Comparison of ENCODE assay signal across 8 mouse cellular contexts in the genomic region with DNA sequence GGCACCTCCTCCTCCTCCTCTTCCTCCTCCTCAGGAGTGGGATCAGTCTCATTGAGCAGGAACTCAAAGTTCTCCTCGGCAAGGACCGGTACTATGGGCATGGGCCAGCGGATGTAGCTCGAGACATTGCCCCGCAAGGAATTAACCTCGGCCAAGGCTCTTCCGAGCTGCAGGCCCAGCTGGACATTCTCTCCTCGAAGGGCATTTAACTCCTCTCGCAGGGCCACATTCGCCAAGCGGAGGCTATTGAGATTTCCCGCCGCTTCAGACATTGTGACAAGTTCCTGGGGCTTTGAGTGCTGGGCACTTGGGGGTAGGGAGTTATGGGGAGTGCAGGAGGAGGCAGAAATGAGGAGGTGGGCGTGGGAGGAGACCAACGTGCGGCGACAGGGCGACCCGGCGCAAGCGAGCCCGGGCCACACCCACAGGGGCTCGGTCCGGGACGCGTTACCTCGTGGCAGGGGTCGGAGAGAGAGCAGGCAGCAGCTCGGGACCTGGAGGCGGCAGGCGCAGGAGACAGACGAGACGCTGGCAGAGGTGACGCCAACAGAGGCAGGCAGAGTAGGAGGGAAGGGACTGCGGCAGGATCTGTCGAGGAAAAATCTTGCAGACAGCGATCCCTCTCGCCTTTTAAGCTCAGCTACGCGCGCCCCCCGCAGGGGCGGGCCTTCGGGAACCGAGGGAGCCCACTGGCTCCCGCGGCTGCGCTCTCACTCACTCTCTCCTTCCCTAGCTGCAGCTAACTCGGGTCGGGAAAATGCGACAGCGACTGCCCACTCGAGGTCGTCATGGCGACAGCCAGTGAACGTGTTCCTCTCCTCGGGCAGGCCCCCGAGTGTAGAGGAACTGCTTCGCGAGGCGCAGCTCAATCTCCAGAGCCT. TPM values are rescaled to one million over a fixed set of nuclear protein-coding genes. Genes with fewer than 3 reads are reported as not detected.
DNase-seq lines count a peak whose midpoint lies in the region; ATAC-seq and TF ChIP-seq lines count a peak whose summit lies in the region.

Gene Rtl5, minus strand, starts transcription at position 714 of the 881 bp plus-strand sequence.

- peak within 1 kb of the TSS; percentile 57 for H3K4me3 ChIP-seq in bone marrow, adult 2 months (replicated peaks; ENCODE audit: control insufficient read depth, low read depth, low read length)
- H3K4me3 ChIP-seq in embryonic fibroblast, embryonic 13.5 days (ENCODE audit: insufficient read depth, low read length) = peak within 1 kb of the TSS; percentile 39
- H3K4me3 ChIP-seq in heart, embryonic 13.5 days = peak within 1 kb of the TSS; percentile 58
- H3K4me3 ChIP-seq in kidney, postnatal 0 days (replicated peaks; ENCODE audit: low read depth, low read length) = peak within 1 kb of the TSS; percentile 42
- H3K4me3 ChIP-seq in liver, embryonic 12.5 days = peak within 1 kb of the TSS; percentile 45

- H3K4me1 ChIP-seq in bone marrow, adult 2 months (ENCODE audit: control insufficient read depth, insufficient read depth, low read length) = peaks cover 2% of the 10 kb centered on the region
- no peaks in the 10 kb centered on the region for H3K4me1 ChIP-seq in embryonic fibroblast, embryonic 13.5 days (ENCODE audit: control insufficient read depth, insufficient read depth, low read length)
- peaks cover 16% of the 10 kb centered on the region for H3K4me1 ChIP-seq in heart, embryonic 13.5 days
- no peaks in the 10 kb centered on the region for H3K4me1 ChIP-seq in kidney, postnatal 0 days (replicated peaks; ENCODE audit: insufficient read depth, low read length)
- H3K4me1 ChIP-seq in liver, embryonic 12.5 days = no peaks in the 10 kb centered on the region

- peak; percentile 20; the same call in 1 of the 2 replicates for TF ChIP-seq POLR2A in bone marrow, adult 2 months (IDR thresholded peaks at IDR 0.05; ENCODE audit: borderline replicate concordance, control insufficient read depth, low read depth, low read length)
- no peak for TF ChIP-seq POLR2A in embryonic fibroblast, embryonic 13.5 days (IDR thresholded peaks at IDR 0.05; ENCODE audit: low read depth, low read length)

- H3K36me3 ChIP-seq in heart, embryonic 13.5 days = peaks cover 14% of the 10 kb centered on the region; the same call in 1 of the 2 replicates
- no peaks in the 10 kb centered on the region for H3K36me3 ChIP-seq in kidney, postnatal 0 days (ENCODE audit: insufficient read depth, low read length)
- H3K36me3 ChIP-seq in liver, embryonic 12.5 days = no peaks in the 10 kb centered on the region

- DNase-seq in CD4-positive helper T cell, adult 2 months (ENCODE audit: low read depth, low spot score) = peak; percentile 45
- DNase-seq in kidney, postnatal 0 days (ENCODE audit: low spot score) = peak; percentile 84
- peak; percentile 49 for DNase-seq in naive thymus-derived CD4-positive, alpha-beta T cell, adult 2 months (ENCODE audit: low read depth)
- DNase-seq in telencephalon, adult 2 months (ENCODE audit: low read depth, low spot score) = peak; percentile 84

- peak within 1 kb of the TSS; percentile 80 for H3K9ac ChIP-seq in heart, embryonic 13.5 days
- peak within 1 kb of the TSS; percentile 47 for H3K9ac ChIP-seq in kidney, postnatal 0 days (ENCODE audit: low read depth, low read length)
- peak within 1 kb of the TSS; percentile 27; the same call in 1 of the 2 replicates for H3K9ac ChIP-seq in liver, embryonic 12.5 days

- peaks cover 37% of the 10 kb centered on the region for H3K27me3 ChIP-seq in heart, embryonic 13.5 days (replicated peaks)
- H3K27me3 ChIP-seq in kidney, postnatal 0 days (ENCODE audit: insufficient read depth, low read length) = no peaks in the 10 kb centered on the region
- H3K27me3 ChIP-seq in liver, embryonic 12.5 days (replicated peaks) = peaks cover 85% of the 10 kb centered on the region

- peak; percentile 76; the same call in 1 of the 2 replicates for ATAC-seq in heart, embryonic 13.5 days (ENCODE audit: extremely low read depth, insufficient number of reproducible peaks, low FRiP score, low TSS enrichment)
- peak; percentile 80 for ATAC-seq in kidney, postnatal 0 days (replicated peaks; ENCODE audit: low FRiP score, low read depth)
- peak; percentile 59 for ATAC-seq in liver, embryonic 12.5 days

- H3K27ac ChIP-seq in bone marrow, adult 2 months (ENCODE audit: control insufficient read depth, insufficient read depth, low read depth, low read length, poor library complexity) = peak within 1 kb of the TSS; percentile 12; the same call in 1 of the 2 replicates
- H3K27ac ChIP-seq in embryonic fibroblast, embryonic 13.5 days (ENCODE audit: insufficient read depth, low read length) = no peak within 1 kb of the TSS
- H3K27ac ChIP-seq in heart, embryonic 13.5 days (replicated peaks) = peak within 1 kb of the TSS; percentile 86
- peak within 1 kb of the TSS; percentile 50; the same call in 1 of the 2 replicates for H3K27ac ChIP-seq in kidney, postnatal 0 days
- H3K27ac ChIP-seq in liver, embryonic 12.5 days = no peak within 1 kb of the TSS

- H3K9me3 ChIP-seq in heart, embryonic 13.5 days = no peaks in the 10 kb centered on the region
- no peaks in the 10 kb centered on the region for H3K9me3 ChIP-seq in kidney, postnatal 0 days (replicated peaks; ENCODE audit: low read length)
- H3K9me3 ChIP-seq in liver, embryonic 12.5 days (replicated peaks) = no peaks in the 10 kb centered on the region

- peak within 1 kb of the TSS; percentile 74 for H3K4me2 ChIP-seq in heart, embryonic 13.5 days
- H3K4me2 ChIP-seq in kidney, postnatal 0 days (ENCODE audit: low read length) = peak within 1 kb of the TSS; percentile 73
- peak within 1 kb of the TSS; percentile 65 for H3K4me2 ChIP-seq in liver, embryonic 12.5 days

- TF ChIP-seq CTCF in bone marrow, adult 2 months (IDR thresholded peaks at IDR 0.05; ENCODE audit: control insufficient read depth, insufficient read depth, low read length) = no peak
- TF ChIP-seq CTCF in embryonic fibroblast, embryonic 13.5 days (IDR thresholded peaks at IDR 0.05; ENCODE audit: borderline replicate concordance, insufficient read depth, low read length) = no peak
- TF ChIP-seq CTCF in kidney, postnatal 0 days (IDR thresholded peaks at IDR 0.05; ENCODE audit: low read depth) = no peak

- WGBS in bone marrow, adult 2 months = 7% methylated on average over 61 of the region's 61 CpGs
- 9% methylated on average over 60 of the region's 61 CpGs for WGBS in heart, embryonic 13.5 days
- 28% methylated on average over 61 of the region's 61 CpGs for WGBS in kidney, postnatal 0 days
- WGBS in liver, embryonic 12.5 days (ENCODE audit: insufficient replicate concordance) = 10% methylated on average over 60 of the region's 61 CpGs

RNA-seq across cellular contexts. Expression of gene Rtl5, which starts in this region (rescaled TPM):
- 2.3 and 4.2 TPM in 2 replicates for polyA plus RNA-seq in bone marrow, adult 2 months (2011; ENCODE audit: insufficient read depth, insufficient read length, low replicate concordance, missing spikeins)
- polyA plus RNA-seq in embryonic fibroblast, embryonic 13.5 days (2011; ENCODE audit: insufficient read length, low read depth, missing spikeins) = 4.6 and 8.2 TPM in 2 replicates
- 0.88 and 1.2 TPM in 2 replicates for polyA plus RNA-seq in heart, embryonic 13.5 days (2015; fragmentation: Nextera tagmentation; extraction: Ambion mirVana)
- polyA plus RNA-seq in kidney, postnatal 0 days (2015; fragmentation: Nextera tagmentation; extraction: Ambion mirVana) = 2.1 and 2.2 TPM in 2 replicates
- polyA plus RNA-seq in liver, embryonic 12.5 days (2016; fragmentation: Nextera tagmentation; extraction: Ambion mirVana) = 0.12 and 0.25 TPM in 2 replicates

Comparison
In these comparisons a context has a peak if more than half of its experiments do, and no peak if none do; other contexts are left out.
1. Peak in ATAC-seq, H3K4me3 ChIP-seq, H3K9ac ChIP-seq and H3K4me2 ChIP-seq in liver, embryonic 12.5 days; RNA of the gene not detected or under 1 TPM.
2. H3K27ac ChIP-seq: peak in bone marrow, adult 2 months (single experiment), heart, embryonic 13.5 days (single experiment) and kidney, postnatal 0 days (single experiment); none in embryonic fibroblast, embryonic 13.5 days (single experiment) and liver, embryonic 12.5 days (single experiment).
3. H3K9ac ChIP-seq: peak in every context shown above with its lines; median percentile 80 in heart, embryonic 13.5 days; 47 in kidney, postnatal 0 days; 27 in liver, embryonic 12.5 days.
4. Peak in every context shown above with its lines, with median percentiles within 50 percentile points of each other: DNase-seq, H3K4me3 ChIP-seq, ATAC-seq and H3K4me2 ChIP-seq.